ENCODE assay signal across 12 mouse cellular contexts in the genomic region with DNA sequence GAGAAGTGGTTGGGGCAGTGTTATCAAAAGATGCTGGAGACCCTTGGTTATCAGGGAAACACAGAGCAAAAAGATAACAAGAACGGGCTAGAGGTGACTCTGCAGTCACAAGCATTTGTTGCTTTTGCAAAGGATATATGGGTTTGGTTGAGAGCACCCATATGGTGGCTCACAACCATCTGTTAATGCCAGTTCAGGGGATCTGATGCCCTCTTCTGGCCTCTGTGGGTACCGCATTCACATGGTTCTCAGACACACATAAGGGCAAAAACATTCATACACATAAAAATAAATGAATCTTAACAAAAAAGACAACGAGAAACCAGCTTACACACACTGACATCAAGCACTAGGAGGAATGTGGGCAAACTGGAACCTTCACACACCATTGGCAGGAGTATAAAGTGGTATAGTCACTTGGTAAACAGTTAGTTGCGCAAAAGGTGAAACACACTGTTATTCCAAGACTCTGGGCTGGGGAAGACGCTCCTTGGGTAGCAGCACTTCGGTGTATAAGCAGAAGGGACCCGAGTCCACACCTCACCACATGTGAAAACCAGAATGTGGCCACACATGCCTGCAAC.
DNase-seq lines count a peak whose midpoint lies in the region; ATAC-seq and TF ChIP-seq lines count a peak whose summit lies in the region.
"Had no signal": no experiment of that assay in that cellular context is flagged by ENCODE, and none has a peak within 500 bp of the region (broad histone marks: within the 10 kb centered on the region; RNA-seq: fewer than 3 reads in every experiment).

No protein-coding gene starts in this region.

- peak; percentile 51; the same call in 1 of the 2 replicates for ATAC-seq in megakaryocyte, adult 5-6 weeks (ENCODE audit: poor library complexity, severe bottlenecking)

- peak; percentile 36 for TF ChIP-seq CTCF in left cerebral cortex, adult 2 months (IDR thresholded peaks at IDR 0.05)

- no peak overlapping the region for H3K4me3 ChIP-seq in left cerebral cortex, adult 2 months
- H3K4me3 ChIP-seq: neural tube, embryonic 12.5 days had no signal

- DNase-seq in left cerebral cortex, adult 2 months (ENCODE audit: extremely low spot score in 1 of 2, low spot score in 2 of 2), result no peak
- no peak for DNase-seq in left cerebral cortex, postnatal 36 days (ENCODE audit: low spot score in 2 of 2)
- DNase-seq in ES-CJ7 (ENCODE audit: low read depth, low spot score) (peak; percentile 40), WW6 (ENCODE audit: low read depth, low spot score) (peak; percentile 4)
- DNase-seq in layer of hippocampus, adult 9-11 months, result no peak
- DNase-seq in adrenal gland, postnatal 25 days, result no peak
- DNase-seq: cerebellum, adult 11 months; kidney, postnatal 14 days; left cerebral cortex, postnatal 4 days; right cerebral cortex, postnatal 25 days had no signal

- intact Hi-C loops in left cerebral cortex, adult 2 months (cut with DNase I), result no loop called here
- intact Hi-C loops in left cerebral cortex, postnatal 36 days (cut with DNase I), result no loop called here

- H3K27ac ChIP-seq in left cerebral cortex, adult 2 months, result no peak overlapping the region
- H3K27ac ChIP-seq: neural tube, embryonic 12.5 days had no signal

Comparison
In these comparisons a context has a peak if more than half of its experiments do, and no peak if none do; other contexts are left out.
1. DNase-seq: peak in ES-CJ7 (single experiment) and WW6 (single experiment); none in left cerebral cortex, adult 2 months (0 of 2), left cerebral cortex, postnatal 36 days (0 of 2), layer of hippocampus, adult 9-11 months (single experiment) and adrenal gland, postnatal 25 days (single experiment).